Mouse (Mus musculus) embryonic facial prominence, embryonic 14.5 days (tissue): ENCODE results near the gene Slc29a4. TPM values are rescaled to one million over a fixed set of nuclear protein-coding genes. Genes with fewer than 3 reads are reported as not detected.

Experiments
- ATAC-seq: fragments of 200-750 bp; cut with Nextera tagmentation; 2 replicates; pipeline ENCODE4 v1.8.0; 2017; ENCODE audit warnings: low read depth, moderate number of reproducible peaks, moderate TSS enrichment
- DNase-seq: peaks from one replicate; pipeline ENCODE4 v3.0.0-alpha.2; 2015; ENCODE audit warnings: low spot score
- H3K27ac ChIP-seq: fragments of 300-500 bp; sonication (generic); replicated peaks from 2 replicates; pipeline ENCODE4 v1.5.1; 2014; ENCODE audit warnings: low read depth, mild to moderate bottlenecking, low read length, moderate library complexity
- H3K27me3 ChIP-seq: fragments of 300-500 bp; sonication (generic); replicated peaks from 2 replicates; pipeline ENCODE4 v1.6.1; 2014; ENCODE audit warnings: low read length; ENCODE audit not compliant: control insufficient read depth, insufficient read depth
- H3K36me3 ChIP-seq: fragments of 300-500 bp; sonication (generic); 2 replicates; pipeline ENCODE4 v1.6.1; 2014; ENCODE audit warnings: low read length, mixed read lengths; ENCODE audit not compliant: control insufficient read depth, insufficient read depth
- H3K4me1 ChIP-seq: fragments of 300-500 bp; sonication (generic); 2 replicates; pipeline ENCODE4 v1.6.1; 2014; ENCODE audit warnings: antibody characterized with exemption, low read length; ENCODE audit not compliant: control insufficient read depth, insufficient read depth
- H3K4me2 ChIP-seq: fragments of 300-500 bp; sonication (generic); 2 replicates; pipeline ENCODE4 v1.6.1; 2014; ENCODE audit warnings: low read depth, mild to moderate bottlenecking, low read length, moderate library complexity, mixed read lengths
- H3K4me3 ChIP-seq: fragments of 300-500 bp; sonication (generic); 2 replicates; pipeline ENCODE4 v1.5.1; 2014; ENCODE audit warnings: low read depth, mild to moderate bottlenecking, low read length
- H3K9ac ChIP-seq: fragments of 300-500 bp; sonication (generic); 2 replicates; pipeline ENCODE4 v1.6.1; 2014; ENCODE audit warnings: low read depth, mild to moderate bottlenecking, low read length, moderate library complexity, mixed read lengths
- H3K9me3 ChIP-seq: fragments of 300-500 bp; sonication (generic); 2 replicates; pipeline ENCODE4 v1.6.1; 2016; ENCODE audit warnings: low read length; ENCODE audit not compliant: control insufficient read depth
- WGBS: fragments of 180-500 bp; shearing (Covaris S2); extraction: QIAGEN DNeasy Blood & Tissue Kit; methylation state at CpG from one replicate; pipeline ENCODE4 v1.1.7; 2014; 5-methylcytosine and 5-hydroxymethylcytosine counted together
- polyA plus RNA-seq: library from polyadenylated mRNA; unstranded; fragments of >200 nt; fragmentation: Nextera tagmentation; extraction: Ambion mirVana; gene quantifications from 2 replicates; pipeline ENCODE4 v1.2.1, GENCODE M21; 2014

Gene Slc29a4
- 6.0 and 9.1 TPM in 2 replicates for polyA plus RNA-seq

DNA sequence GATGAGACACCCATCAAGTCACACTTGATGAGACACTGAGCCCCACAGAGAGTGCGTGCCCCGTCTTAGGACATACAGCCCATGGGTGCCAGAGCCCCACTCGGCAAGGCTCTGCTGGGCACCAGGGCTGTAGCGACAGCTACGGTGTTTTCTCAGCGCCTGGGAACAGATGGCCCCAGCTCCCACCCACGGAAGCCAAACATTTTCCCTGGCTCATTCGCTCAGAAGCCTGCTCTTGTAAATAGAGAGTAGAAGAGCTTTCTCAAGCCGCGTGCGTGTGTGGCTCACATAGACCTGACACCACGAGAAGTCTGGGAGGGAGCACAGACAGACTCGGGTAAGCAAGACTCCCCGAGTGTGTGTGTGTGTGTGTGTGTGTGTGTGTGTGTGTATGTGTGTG, at the start of gene Slc29a4:
Gene Slc29a4 (plus strand): TSS at position 265 of the 400 bp plus-strand sequence.
- H3K36me3 ChIP-seq = no peaks in the 10 kb centered on the region
- no peak within 1 kb of the TSS for H3K9ac ChIP-seq
- WGBS = 65% methylated on average over 14 of the region's 14 CpGs
- H3K27ac ChIP-seq = no peak within 1 kb of the TSS
- H3K4me3 ChIP-seq = no peak within 1 kb of the TSS
- no peaks in the 10 kb centered on the region for H3K9me3 ChIP-seq
- no peak for DNase-seq
- no peak within 1 kb of the TSS for H3K4me2 ChIP-seq
- ATAC-seq = no peak
- H3K27me3 ChIP-seq = no peaks in the 10 kb centered on the region
- no peaks in the 10 kb centered on the region for H3K4me1 ChIP-seq

DNA sequence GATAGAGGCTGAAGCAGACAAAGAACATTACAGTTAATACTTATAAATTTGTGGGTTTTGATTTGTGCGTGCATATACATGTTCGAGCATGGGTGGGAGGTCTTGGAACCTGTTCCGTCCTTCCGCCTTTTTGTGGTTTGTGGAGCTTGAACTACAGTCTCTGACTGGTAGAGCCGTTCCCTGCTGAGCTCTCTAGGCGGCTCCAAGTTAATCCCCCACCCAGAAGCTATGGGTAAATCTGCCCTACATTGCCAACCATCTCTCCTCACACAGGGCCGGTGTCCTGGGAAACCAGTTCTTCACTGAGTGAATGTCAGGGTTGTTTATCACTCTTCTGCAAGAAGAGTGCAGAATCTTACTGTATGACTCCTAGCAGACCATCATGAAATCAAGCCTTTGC, 44.1 kb upstream of the Slc29a4 start:
- Histone ChIP-seq H3K4me3 (no peak overlapping the region), H3K9me3 (no peaks in the 10 kb centered on the region), H3K27me3 (no peaks in the 10 kb centered on the region), H3K27ac (no peak overlapping the region), H3K36me3 (peaks cover 16% of the 10 kb centered on the region), H3K4me2 (no peak overlapping the region), H3K4me1 (no peaks in the 10 kb centered on the region), H3K9ac (no peak overlapping the region)
- ATAC-seq (peak; percentile 15; the same call in 1 of the 2 replicates), DNase-seq (peak; percentile 41)
- WGBS = 65% methylated on average over 7 of the region's 7 CpGs

DNA sequence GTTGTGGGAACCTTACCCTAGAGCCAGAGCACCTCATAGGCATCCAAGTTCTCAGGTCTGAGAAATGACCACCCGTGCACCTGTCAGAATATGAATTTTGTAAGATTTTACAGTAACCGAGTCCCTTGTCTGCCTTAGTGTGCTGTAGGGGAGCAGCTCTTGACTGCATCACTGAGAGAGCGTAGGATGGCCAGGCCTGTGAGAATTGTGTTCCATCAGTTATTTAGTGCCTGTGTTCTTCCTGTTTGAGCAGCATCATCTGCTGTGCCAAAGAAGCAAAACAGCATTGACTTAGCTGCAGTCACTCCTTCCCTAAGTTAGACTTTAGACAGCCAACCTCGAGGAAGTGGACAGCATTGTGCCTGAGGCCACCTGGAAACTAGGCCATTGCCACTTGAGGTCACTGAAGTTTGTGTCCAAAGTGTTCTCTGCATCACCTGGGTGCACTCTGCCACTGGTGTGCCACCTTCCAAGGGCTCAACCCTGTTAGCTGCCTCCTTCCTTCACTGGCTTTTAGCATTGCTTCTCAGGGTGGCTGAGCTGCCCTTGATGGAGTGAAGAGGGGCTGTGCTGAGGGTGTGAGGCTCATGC, 42.8 kb upstream of the Slc29a4 start:
- ATAC-seq = no peak
- Histone ChIP-seq H3K27me3 (no peaks in the 10 kb centered on the region), H3K9ac (no peak overlapping the region), H3K27ac (no peak overlapping the region), H3K4me3 (no peak overlapping the region), H3K9me3 (no peaks in the 10 kb centered on the region), H3K4me2 (no peak overlapping the region), H3K4me1 (no peaks in the 10 kb centered on the region), H3K36me3 (peaks cover 10% of the 10 kb centered on the region)
- DNase-seq = no peak
- WGBS = 84% methylated on average over 4 of the region's 4 CpGs

DNA sequence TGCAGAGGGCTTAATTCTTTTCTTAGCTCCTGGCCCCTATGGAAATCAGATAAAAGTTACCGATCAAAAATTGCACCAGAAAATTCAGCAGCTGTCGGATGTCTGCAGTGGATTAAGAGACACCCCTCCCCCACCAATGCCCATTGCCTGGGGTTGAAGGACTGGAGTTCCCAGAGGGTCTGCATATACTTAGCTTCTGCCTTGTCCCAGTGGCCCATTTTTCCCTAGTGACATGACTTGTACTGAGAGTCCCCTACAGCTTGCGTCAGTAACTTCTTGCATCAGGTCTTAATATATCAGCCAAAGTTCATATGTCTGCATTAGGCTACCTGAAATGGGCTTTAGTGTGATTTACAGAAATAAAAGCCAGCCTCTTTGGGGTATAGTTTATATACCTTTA, 41.9 kb upstream of the Slc29a4 start:
- H3K4me2 ChIP-seq = no peak overlapping the region
- DNase-seq (peak; percentile 13), ATAC-seq (no peak)
- H3K9ac ChIP-seq = no peak overlapping the region
- H3K4me1 ChIP-seq = no peaks in the 10 kb centered on the region
- no peak overlapping the region for H3K27ac ChIP-seq
- WGBS = 36% methylated on average over 3 of the region's 3 CpGs
- peaks cover 6% of the 10 kb centered on the region for H3K36me3 ChIP-seq
- no peaks in the 10 kb centered on the region for H3K27me3 ChIP-seq
- H3K4me3 ChIP-seq = no peak overlapping the region
- no peaks in the 10 kb centered on the region for H3K9me3 ChIP-seq

DNA sequence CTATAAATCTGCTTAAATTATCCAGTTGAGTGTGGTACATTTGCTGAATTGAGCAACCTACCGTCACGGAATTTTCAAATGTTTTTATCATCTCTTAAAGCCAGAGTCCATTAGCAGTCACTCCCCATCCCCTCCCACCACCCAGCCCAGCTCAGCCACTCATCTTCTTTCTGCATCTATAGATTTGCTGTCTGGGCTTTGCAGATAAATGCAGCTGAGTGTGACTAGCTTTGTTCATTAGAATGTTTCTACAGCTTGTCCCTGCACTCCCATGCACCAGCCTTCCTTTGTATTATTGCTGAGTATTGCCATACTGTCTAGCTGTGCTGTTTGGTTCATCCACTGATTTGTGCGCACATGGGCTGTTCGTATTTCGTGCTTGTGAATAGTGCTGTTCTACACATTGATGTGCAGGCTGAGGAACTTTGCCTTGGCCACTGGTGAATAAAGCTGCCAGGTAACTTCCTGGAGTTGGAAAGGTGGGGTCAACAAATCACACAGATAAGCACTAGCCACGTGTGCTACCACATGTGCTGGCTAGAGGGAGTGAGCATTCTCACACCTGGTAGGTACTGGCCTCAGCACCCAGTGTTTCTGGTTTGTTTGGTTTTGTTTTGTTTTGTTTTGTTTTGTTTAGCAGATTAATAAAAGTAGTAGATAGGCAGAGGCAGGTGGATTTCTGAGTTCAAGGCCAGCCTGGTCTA, 41.4 kb upstream of the Slc29a4 start:
- Histone ChIP-seq H3K27me3 (no peaks in the 10 kb centered on the region), H3K9me3 (no peaks in the 10 kb centered on the region), H3K4me3 (no peak overlapping the region), H3K4me1 (no peaks in the 10 kb centered on the region), H3K9ac (no peak overlapping the region), H3K36me3 (peaks cover 9% of the 10 kb centered on the region), H3K27ac (no peak overlapping the region), H3K4me2 (no peak overlapping the region)
- no peak for ATAC-seq
- WGBS = 81% methylated on average over 6 of the region's 6 CpGs
- no peak for DNase-seq

DNA sequence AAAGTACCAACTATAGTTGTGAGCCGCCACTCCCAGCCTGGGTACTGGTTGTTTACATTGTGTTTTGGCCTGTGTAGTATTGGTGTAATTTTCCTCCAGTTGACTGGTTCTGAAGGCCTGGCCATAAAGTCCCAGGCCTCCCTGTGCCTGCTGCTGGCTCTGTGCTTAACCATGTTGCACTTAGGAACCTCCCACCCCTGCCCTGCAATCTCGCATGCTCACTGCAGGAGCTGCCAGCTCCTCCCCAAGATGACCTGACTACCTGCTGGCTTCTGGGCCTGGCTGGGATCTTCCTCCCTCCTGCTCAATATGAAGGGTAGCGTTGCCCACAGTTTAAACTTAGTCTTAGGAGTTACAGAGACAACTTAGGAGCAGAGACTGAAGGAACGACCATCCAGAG, 40.0 kb upstream of the Slc29a4 start:
- Histone ChIP-seq H3K27me3 (no peaks in the 10 kb centered on the region), H3K4me3 (no peak overlapping the region), H3K9me3 (no peaks in the 10 kb centered on the region), H3K27ac (no peak overlapping the region), H3K36me3 (peaks cover 18% of the 10 kb centered on the region), H3K4me1 (no peaks in the 10 kb centered on the region), H3K4me2 (no peak overlapping the region), H3K9ac (no peak overlapping the region)
- 76% methylated on average over 4 of the region's 4 CpGs for WGBS
- ATAC-seq (no peak), DNase-seq (no peak)

DNA sequence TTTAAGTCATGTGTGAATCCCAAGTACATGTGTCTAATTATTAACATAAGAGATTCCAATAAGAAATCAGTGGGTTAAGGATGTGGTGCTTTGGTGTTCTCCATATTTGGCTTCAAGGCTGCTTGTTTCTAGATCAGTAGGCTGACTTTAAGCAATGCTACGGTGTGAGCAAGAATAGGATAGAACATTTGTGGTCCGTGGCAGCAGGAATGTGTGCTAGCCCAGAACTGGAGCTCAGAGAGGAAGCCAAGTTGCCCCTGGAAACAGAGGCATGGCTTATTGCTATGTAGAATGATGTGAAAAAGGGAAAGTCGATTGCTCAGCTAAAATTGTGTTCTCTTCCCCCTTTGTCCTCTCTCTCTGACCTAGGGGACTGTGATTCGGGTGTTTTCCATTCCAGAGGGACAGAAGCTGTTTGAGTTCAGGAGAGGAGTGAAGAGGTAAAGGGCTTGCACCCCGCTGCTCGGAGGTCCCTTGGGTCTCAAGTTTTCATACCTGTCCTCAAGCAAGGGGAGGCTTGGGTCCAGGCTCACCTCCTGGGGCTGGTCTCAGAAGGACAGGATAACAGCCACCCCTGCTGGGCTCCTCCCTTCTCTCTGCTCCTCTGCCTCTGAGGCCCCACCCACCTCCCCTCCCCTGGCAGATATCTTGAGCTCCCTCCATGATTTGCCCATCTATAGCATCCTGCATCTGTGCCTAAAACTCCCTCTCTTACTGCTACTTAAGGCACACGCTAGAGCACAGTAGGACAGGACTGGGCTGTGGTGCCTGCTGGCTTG, 31.5 kb upstream of the Slc29a4 start:
- Histone ChIP-seq H3K27ac (no peak overlapping the region), H3K4me2 (no peak overlapping the region), H3K4me3 (no peak overlapping the region), H3K9ac (no peak overlapping the region), H3K27me3 (no peaks in the 10 kb centered on the region), H3K4me1 (no peaks in the 10 kb centered on the region), H3K9me3 (no peaks in the 10 kb centered on the region), H3K36me3 (peaks cover 99% of the 10 kb centered on the region)
- ATAC-seq (no peak), DNase-seq (no peak)
- WGBS = 85% methylated on average over 7 of the region's 7 CpGs

DNA sequence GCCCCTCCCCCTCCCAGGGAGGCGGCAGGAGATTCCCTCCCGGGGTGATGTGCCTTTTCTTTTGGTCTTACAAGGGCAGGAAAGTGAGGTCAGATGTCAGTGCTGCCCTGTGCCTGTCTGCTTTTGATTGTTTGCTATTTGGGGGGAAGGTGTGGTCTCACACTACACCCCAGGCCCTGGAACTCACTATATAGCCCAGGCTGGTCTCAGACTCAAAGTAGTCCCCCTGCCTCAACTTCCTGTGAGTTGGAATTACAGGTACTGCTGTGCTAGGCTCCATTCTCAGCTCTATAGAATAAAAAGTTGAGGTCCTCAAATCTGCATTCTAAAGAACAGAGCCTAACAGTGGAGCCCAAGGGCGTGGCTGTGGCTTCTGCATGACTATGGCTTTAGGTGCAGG, 24.4 kb upstream of the Slc29a4 start:
- H3K4me2 ChIP-seq = no peak overlapping the region
- DNase-seq (no peak), ATAC-seq (no peak)
- 47% methylated on average over 3 of the region's 3 CpGs for WGBS
- H3K27me3 ChIP-seq = no peaks in the 10 kb centered on the region
- H3K4me3 ChIP-seq = no peak overlapping the region
- no peaks in the 10 kb centered on the region for H3K9me3 ChIP-seq
- H3K36me3 ChIP-seq = peaks cover 75% of the 10 kb centered on the region
- H3K4me1 ChIP-seq = no peaks in the 10 kb centered on the region
- no peak overlapping the region for H3K9ac ChIP-seq
- no peak overlapping the region for H3K27ac ChIP-seq
